Mouse (Mus musculus) hindbrain, postnatal 0 days (tissue): Measurements from ENCODE around the gene Mlip. TPM values are rescaled to one million over a fixed set of nuclear protein-coding genes. Genes with fewer than 3 reads are reported as not detected.

ENCODE experiments used
- ATAC-seq: fragments of 200-750 bp; cut with Nextera tagmentation; 2 replicates; pipeline ENCODE4 v1.8.0; 2017; ENCODE audit warnings: mild to moderate bottlenecking, moderate TSS enrichment, moderate library complexity
- DNase-seq: peaks from one replicate; pipeline ENCODE4 v3.0.0-alpha.2; 2015; ENCODE audit warnings: low spot score
- H3K27ac ChIP-seq: fragments of 300-500 bp; sonication (generic); 2 replicates; pipeline ENCODE4 v1.5.1; 2014; ENCODE audit warnings: mild to moderate bottlenecking
- H3K27me3 ChIP-seq: fragments of 300-500 bp; sonication (generic); 2 replicates; pipeline ENCODE4 v1.6.1; 2014; ENCODE audit warnings: low read length, mixed read lengths; ENCODE audit not compliant: insufficient read depth
- H3K36me3 ChIP-seq: fragments of 300-500 bp; sonication (generic); 2 replicates; pipeline ENCODE4 v1.6.1; 2014; ENCODE audit warnings: low read length, mixed read lengths; ENCODE audit not compliant: insufficient read depth
- H3K4me1 ChIP-seq: fragments of 300-500 bp; sonication (generic); 2 replicates; pipeline ENCODE4 v1.6.1; 2014; ENCODE audit warnings: antibody characterized with exemption, low read length, mixed read lengths; ENCODE audit not compliant: insufficient read depth
- H3K4me2 ChIP-seq: fragments of 300-500 bp; sonication (generic); 2 replicates; pipeline ENCODE4 v1.6.1; 2014; ENCODE audit warnings: low read depth, mild to moderate bottlenecking, low read length, moderate library complexity, mixed read lengths
- H3K4me3 ChIP-seq: fragments of 300-500 bp; sonication (generic); 2 replicates; pipeline ENCODE4 v1.5.1; 2014; ENCODE audit warnings: low read length
- H3K9ac ChIP-seq: fragments of 300-500 bp; sonication (generic); replicated peaks from 2 replicates; pipeline ENCODE4 v1.6.1; 2014; ENCODE audit warnings: mild to moderate bottlenecking, low read length, moderate library complexity, mixed read lengths
- H3K9me3 ChIP-seq: fragments of 300-500 bp; sonication (generic); 2 replicates; pipeline ENCODE4 v1.6.1; 2016; ENCODE audit warnings: low read length, mixed read lengths
- CTCF ChIP-seq: IDR thresholded peaks from 2 replicates; pipeline ENCODE4 v1.5.1; 2016; ENCODE audit warnings: antibody characterized with exemption, control low read depth, low read depth
- WGBS: fragments of 180-500 bp; shearing (Covaris S2); extraction: QIAGEN DNeasy Blood & Tissue Kit; methylation state at CpG from one replicate; pipeline ENCODE4 v1.1.7; 2014; 5-methylcytosine and 5-hydroxymethylcytosine counted together
- polyA plus RNA-seq: library from polyadenylated mRNA; unstranded; fragments of >200 nt; fragmentation: Nextera tagmentation; extraction: Ambion mirVana; gene quantifications from 2 replicates; pipeline ENCODE4 v1.2.1, GENCODE M21; 2015
- total RNA-seq: library from RNA; depleted of rRNA; stranded (reverse); fragments of >200 nt; gene quantifications from 2 replicates; pipeline ENCODE4 v1.2.3, GENCODE M21; 2014

Gene Mlip
- total and polyA plus RNA-seq, 2 experiments from 2014 or later, result 2.1 to 2.5 TPM

- WGBS, result 83% methylated on average over 8 of the region's 8 CpGs
- TF ChIP-seq CTCF, result no peak
- H3K9me3 ChIP-seq, result no peaks in the 10 kb centered on the region
- H3K4me1 ChIP-seq, result no peaks in the 10 kb centered on the region
- H3K4me3 ChIP-seq, result no peak overlapping the region
- H3K36me3 ChIP-seq, result no peaks in the 10 kb centered on the region
- ATAC-seq (no peak), DNase-seq (no peak)
- H3K9ac ChIP-seq, result no peak overlapping the region
- H3K27ac ChIP-seq, result no peak overlapping the region
- H3K27me3 ChIP-seq, result no peaks in the 10 kb centered on the region
- no peak overlapping the region for H3K4me2 ChIP-seq
Measured at GRCm38 (mm10) chr9:77360654-77361053, 7.9 kb upstream of the Mlip start.

DNA sequence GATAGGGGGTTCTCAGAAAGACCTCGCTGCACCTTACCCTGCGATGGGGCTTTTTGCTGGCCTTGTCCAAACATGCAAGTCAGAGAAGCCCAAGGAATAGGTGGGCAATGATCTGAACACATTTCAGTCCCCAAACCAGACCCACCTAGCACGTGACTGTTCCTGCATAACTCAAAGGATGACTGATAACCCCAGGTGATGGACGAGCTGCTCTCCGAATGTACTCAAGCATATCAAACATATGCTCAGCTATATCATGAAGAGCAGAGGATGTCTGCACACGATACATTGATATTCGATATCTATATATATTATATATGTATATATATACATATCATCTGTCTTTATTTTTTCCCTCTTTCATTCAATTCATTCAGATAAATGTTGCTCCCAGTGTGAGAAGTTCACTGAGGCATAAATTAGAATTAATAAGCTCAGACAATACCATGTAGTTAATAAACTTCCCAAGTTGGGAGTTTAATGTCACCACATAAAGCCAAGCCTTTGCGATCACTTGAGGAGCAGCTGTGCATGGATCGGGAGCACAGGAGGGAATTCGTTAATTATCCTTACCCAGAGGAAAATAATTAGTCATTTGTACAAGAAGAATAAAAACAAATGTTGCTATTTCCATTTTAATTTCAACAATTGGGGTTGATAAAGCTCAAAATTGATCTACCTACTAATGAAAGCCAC lies 6.7 kb upstream of the Mlip start:
- Histone ChIP-seq H3K9me3 (no peaks in the 10 kb centered on the region), H3K4me1 (no peaks in the 10 kb centered on the region), H3K27ac (no peak overlapping the region), H3K4me2 (no peak overlapping the region), H3K27me3 (no peaks in the 10 kb centered on the region), H3K36me3 (no peaks in the 10 kb centered on the region), H3K9ac (no peak overlapping the region), H3K4me3 (no peak overlapping the region)
- WGBS, result 72% methylated on average over 10 of the region's 10 CpGs
- ATAC-seq (no peak), DNase-seq (no peak)
- TF ChIP-seq CTCF, result no peak

DNA sequence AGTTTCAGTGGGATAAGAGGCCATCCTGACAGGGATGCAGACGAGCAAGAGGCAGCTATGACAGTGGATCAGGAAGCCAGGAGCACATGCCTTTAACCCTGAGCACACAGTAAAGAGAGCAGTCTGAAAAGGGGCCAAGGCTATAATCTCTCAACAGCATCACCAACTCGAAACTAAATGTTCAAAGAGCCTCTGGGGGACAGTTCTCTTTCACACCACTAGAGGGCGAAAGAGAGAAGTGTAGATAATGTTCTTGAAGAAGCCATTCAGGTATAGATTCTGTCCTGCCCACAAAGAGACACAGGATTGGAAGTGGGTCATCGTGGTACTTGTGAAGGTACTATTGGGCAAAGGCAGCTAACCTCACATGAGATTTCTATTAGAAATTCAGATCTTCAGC lies 1.2 kb upstream of the Mlip start:
- no peak overlapping the region for H3K4me3 ChIP-seq
- no peaks in the 10 kb centered on the region for H3K27me3 ChIP-seq
- WGBS, result 81% methylated on average over 4 of the region's 4 CpGs
- H3K27ac ChIP-seq, result no peak overlapping the region
- H3K36me3 ChIP-seq, result no peaks in the 10 kb centered on the region
- no peak overlapping the region for H3K9ac ChIP-seq
- TF ChIP-seq CTCF, result peak; percentile 36
- no peaks in the 10 kb centered on the region for H3K4me1 ChIP-seq
- no peak overlapping the region for H3K4me2 ChIP-seq
- no peak for DNase-seq
- no peaks in the 10 kb centered on the region for H3K9me3 ChIP-seq
- no peak for ATAC-seq

GRCm38 (mm10) chr9:77347704-77348103 lies 5.1 kb downstream of the Mlip start:
- no peak overlapping the region for H3K4me2 ChIP-seq
- ATAC-seq (no peak), DNase-seq (no peak)
- no peak overlapping the region for H3K4me3 ChIP-seq
- H3K36me3 ChIP-seq, result no peaks in the 10 kb centered on the region
- no peak overlapping the region for H3K9ac ChIP-seq
- 77% methylated on average over 7 of the region's 7 CpGs for WGBS
- no peaks in the 10 kb centered on the region for H3K27me3 ChIP-seq
- H3K27ac ChIP-seq, result no peak overlapping the region
- no peaks in the 10 kb centered on the region for H3K4me1 ChIP-seq
- H3K9me3 ChIP-seq, result no peaks in the 10 kb centered on the region
- TF ChIP-seq CTCF, result no peak

- no peak overlapping the region for H3K4me3 ChIP-seq
- no peaks in the 10 kb centered on the region for H3K9me3 ChIP-seq
- H3K4me2 ChIP-seq, result no peak overlapping the region
- H3K36me3 ChIP-seq, result no peaks in the 10 kb centered on the region
- H3K4me1 ChIP-seq, result no peaks in the 10 kb centered on the region
- TF ChIP-seq CTCF, result no peak
- WGBS, result 79% methylated on average over 7 of the region's 7 CpGs
- ATAC-seq, result no peak
- H3K27me3 ChIP-seq, result no peaks in the 10 kb centered on the region
- no peak for DNase-seq
- H3K27ac ChIP-seq, result no peak overlapping the region
- H3K9ac ChIP-seq, result no peak overlapping the region
Measured at GRCm38 (mm10) chr9:77344318-77344717, 8.5 kb downstream of the Mlip start.

DNA sequence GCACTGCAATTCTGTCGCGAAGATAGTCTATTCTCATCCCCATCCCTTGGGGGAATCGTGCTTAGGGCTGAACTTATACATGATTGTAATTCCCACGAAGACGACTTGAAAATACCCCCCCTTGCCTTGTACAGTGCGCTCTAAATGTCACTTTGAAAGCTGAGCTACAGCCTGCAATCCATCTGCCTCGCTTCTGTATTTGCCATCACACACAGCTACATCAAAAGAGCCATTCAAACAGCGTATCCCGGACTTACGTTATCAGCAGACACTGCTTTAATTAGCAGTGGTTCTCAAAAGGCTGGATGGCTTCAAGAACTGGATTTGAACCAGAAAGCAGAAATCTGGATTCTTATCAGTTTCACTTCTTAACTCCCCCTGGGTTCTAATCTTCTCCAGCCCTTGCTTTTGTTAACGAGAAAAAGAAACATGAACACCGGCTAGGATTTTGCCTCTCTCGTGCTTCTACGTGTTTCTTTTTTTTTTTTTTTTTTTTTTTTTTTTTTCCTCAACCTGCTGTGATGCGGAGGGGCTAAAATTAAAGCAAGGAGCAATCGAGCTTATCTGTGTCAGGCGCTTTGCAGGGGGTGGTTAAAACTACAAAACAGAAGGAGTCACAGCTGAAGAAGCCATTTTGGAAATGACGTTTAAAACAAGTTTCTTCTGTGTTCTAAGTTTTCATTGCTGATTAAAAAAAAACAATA lies 12.5 kb downstream of the Mlip start:
- Histone ChIP-seq H3K27ac (peak overlapping the region; percentile 65), H3K4me1 (no peaks in the 10 kb centered on the region), H3K9ac (peak overlapping the region; percentile 33; the same call in 1 of the 2 replicates), H3K9me3 (no peaks in the 10 kb centered on the region), H3K27me3 (no peaks in the 10 kb centered on the region), H3K4me3 (peak overlapping the region; percentile 22), H3K36me3 (no peaks in the 10 kb centered on the region), H3K4me2 (peak overlapping the region; percentile 53)
- ATAC-seq (peak; percentile 83), DNase-seq (peak; percentile 53)
- TF ChIP-seq CTCF, result no peak
- WGBS, result 23% methylated on average over 18 of the region's 18 CpGs
